Mouse (Mus musculus): ENCODE results near the gene Prokr2. TPM values are rescaled to one million over a fixed set of nuclear protein-coding genes. Genes with fewer than 3 reads are reported as not detected.

The Prokr2 gene
- not detected for total RNA-seq (2021)
- long read RNA-seq, experiment 1 = 0 reads
- long read RNA-seq, experiment 2 = 0 reads

DNA sequence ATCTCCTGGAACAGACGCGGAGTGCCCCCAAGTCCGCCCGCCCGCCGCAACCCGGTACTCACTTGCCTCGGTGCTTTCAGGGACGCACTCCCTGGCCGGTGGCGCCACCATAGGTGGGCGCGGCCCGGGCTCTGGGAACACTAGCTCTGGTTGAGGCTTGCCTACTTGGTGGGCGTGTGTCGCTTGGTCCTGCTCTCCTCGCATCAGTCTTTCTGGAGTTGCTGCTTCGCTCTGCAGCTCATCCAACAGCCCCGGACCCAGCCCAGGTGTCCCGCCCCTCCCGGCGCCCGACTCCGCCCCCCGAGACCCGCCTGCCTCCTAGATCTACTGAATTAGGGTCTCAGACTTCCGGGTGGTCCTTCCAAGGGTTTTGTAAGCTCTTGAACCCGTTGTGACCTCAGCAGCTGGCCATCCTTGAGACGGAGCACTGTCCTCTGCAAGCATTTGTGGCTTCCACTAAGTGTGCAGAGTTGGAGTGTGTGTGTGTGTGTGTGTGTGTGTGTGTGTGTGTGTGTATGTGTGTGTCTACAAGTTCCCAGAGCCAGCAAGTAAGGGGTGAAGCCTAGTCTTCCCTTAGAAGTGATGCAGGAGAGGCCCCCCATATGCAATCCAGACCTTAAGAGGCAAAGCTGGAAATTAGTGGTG, at the start of gene Prokr2:
Prokr2 (minus strand) TSS at position 254 of the 645 bp plus-strand sequence.
- peak in 1 of 2 experiments; percentile 9 for DNase-seq (ENCODE audit: low spot score in 2 of 2)

DNA sequence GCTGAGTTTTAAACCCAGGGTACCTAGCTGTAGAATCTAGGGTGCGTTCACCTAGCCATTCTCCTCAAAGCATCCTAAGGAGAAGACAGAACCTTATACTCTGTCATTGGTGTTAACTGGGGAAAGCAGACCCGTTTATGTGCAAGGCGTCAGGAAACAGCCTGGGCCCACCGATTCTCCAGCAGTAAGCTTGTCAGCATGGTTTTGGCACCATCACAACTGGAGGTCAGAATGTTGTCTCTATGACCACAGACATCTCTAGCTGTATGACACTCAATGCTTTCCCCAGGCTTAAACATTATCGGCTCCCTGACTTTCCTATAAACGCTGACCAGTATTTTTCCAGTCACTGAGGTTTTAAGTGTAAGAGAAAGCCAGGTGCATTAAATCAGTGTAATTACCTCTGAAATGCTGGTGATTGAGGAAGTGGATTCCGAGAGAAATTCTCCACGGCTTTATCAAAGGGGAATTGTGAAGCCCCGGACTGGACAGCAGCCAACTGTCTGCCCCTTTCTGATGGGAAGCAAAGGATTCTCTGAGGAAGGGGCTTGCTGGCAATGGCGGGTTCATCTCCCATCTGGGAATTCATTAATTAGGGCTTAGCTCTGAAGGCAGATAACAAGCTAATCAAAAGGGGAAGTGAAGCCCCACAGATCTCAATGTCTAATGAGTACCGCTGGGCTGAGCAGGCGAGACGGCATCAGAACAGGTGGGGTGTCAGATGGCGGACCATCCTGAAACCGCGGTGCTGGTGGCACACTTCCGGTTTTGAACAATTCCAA, 42.1 kb upstream of the Prokr2 start:
- no peak for DNase-seq (ENCODE audit: low spot score in 2 of 2)

DNA sequence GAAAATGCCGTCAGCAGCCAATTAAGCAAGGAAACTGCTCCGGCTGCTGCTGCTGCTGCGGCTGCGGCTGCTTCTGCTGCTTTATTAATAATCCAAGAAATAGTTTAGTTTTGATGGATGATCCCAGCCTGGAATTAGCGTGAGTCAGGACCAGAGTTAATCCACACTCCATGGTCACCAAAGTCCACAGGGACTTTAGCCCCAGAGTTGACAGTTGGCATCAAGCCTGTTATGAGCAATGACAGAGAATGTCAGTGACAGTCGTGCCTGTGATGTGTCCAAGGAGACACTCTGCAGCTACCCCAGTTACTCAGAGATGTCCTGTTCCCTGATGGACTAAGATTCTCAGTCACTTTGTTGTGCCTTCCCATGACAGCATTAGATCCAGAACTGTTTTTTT, 40.3 kb upstream of the Prokr2 start:
- DNase-seq (ENCODE audit: low spot score in 2 of 2) = no peak

DNA sequence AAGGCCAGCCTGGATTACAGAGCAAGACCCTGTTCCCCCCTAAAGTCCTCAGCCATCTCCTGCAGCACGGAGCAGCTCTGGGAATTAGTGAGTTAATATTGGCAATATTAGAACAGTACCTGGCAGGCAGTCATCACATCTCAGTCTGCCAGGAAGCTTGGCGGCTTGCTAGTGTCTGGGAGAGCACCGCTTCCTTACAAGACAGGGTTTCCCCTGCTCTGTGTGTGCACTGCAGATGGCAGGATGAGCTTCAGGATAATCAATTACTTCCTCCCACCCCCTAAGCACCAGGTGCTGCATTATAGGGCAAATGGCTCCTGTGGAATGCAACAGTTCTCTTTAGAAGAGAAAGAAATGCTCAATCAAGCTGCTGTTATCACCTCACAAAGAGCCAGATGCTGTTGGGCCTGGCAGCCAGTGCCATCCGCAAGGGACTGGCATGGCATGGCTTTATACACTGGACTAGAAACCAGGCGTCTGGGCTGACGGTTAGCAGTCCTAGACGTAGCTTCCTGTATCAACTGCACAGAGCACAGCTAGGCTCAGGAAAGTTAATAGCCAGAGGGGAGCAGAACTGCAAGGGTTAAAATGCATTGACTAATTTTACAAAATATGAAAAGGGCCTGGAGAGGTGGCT, 38.3 kb upstream of the Prokr2 start:
- no peak for DNase-seq (ENCODE audit: low spot score in 2 of 2)

DNA sequence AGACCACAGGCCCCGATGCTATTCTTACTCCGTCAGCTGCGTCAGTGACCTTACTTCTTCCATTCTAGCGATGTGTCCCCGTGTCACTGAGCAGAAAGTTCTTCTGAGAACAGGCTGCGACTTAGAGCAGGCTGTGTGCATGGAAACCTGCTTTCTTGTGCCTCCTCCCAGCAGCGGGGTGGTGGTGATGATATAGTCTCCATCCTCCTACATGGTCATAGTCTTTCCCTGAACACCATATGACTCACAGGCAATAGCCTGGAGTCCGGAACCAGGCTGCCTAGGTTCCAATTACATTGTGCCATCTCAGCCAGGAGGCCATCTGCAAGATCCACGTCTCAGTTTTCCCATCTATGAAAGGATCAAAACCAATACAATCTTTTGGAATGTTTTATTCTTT, 37.6 kb upstream of the Prokr2 start:
- no peak for DNase-seq (ENCODE audit: low spot score in 2 of 2)

DNA sequence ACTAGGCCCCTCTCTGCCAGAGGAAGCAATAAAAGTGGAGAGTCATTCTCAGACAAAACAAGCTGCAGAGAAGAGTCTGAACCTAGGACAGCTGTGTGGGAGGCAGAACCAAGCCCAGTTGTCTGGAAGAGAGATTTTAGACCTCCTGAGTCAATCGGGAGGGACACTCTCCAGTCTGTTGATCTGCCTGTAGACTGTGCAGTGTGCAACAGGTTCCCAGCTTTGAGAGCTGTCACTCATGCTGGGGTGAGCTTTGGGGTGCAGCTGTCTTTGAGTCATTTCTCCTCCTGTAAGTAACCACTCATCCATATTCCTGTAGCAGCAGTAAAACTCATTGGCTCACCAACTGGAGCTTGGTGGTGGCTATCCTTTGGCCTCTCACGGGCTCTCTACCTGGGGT, 33.2 kb upstream of the Prokr2 start:
- no peak for DNase-seq (ENCODE audit: low spot score in 2 of 2)

DNA sequence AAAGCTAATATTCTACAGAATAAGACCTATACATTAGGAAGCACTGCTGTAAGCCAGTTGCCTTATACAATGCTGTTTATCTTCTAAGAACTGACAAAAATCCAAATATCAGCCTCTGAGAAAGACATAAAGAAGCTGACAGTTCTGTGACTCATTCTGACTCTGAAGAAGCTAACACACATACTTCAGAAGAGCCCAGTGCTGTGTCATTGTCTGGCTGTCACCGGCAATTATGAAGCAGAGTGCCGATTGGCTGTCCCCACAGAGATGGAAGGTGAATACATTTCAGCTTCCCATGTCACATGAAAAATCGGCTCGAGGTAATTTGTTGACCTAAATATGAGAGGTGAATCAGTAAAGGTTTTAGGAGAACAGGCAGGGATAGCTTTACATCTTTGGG, 24.9 kb upstream of the Prokr2 start:
- DNase-seq (ENCODE audit: low spot score in 2 of 2) = no peak

DNA sequence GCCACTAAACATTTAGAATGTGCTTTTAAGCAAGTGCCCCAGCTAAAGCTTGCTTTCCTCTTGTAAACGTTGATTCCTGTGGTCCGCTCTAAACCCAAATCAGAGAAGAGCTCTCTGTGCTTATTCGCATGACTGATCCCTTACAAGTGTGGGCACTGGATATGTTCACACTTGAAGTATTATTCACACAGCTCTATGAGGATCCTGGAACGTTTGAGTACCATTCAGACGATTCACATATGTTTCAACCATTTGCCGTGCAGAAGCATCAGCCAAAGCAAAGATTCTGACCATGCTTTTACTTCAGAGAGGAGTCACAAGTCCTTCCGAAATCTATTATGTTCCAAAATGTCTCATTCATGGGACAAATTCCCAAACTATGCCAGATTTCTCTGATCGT, 12.9 kb upstream of the Prokr2 start:
- DNase-seq (ENCODE audit: low spot score in 2 of 2) = no peak

DNA sequence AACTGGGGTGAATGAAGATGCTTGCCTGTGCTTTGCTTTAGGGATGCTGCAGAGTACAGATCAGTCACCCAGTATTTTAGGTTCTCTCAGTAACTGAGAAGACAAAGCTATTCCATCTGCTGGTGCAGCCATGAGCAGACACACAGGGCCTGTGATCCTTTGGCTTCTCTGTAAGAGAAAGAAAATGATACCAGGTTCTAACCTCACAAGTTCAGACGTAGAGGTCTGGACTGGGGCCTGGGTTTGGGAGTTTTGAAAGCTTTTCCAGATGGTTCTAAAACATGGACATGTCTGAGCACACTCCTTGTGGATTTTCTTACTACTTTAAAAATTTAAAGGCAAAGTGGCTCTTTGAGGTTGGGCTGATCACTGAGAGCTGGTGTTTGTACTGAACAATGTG, 10.5 kb upstream of the Prokr2 start:
- no peak for DNase-seq (ENCODE audit: low spot score in 2 of 2)

DNA sequence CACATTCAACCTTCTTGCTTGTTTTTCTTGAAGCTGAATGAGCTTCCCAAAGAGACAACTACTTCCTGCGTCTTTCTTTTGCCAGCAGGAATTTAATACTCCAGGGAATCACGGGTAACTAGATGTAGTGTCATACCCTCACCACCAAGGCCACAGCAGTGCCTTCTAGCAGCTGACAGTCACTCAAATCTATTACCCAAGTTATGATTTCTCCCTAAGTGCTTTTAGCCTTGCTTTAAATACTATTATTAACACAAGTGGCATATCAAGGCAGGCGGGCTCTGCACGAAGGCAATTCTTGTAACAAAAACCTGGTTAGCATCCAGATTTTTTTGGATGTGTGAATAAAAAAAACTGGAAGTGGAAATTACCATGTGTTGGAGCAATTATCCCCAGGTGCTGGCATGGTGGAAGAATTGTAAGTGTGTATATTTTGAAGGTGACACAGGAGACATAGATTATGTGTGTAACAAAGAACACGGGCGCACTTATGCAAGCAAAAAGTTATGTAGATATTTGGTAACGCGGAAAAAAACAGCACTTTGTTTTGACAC, 5.4 kb upstream of the Prokr2 start:
- DNase-seq (ENCODE audit: low spot score in 2 of 2) = no peak

DNA sequence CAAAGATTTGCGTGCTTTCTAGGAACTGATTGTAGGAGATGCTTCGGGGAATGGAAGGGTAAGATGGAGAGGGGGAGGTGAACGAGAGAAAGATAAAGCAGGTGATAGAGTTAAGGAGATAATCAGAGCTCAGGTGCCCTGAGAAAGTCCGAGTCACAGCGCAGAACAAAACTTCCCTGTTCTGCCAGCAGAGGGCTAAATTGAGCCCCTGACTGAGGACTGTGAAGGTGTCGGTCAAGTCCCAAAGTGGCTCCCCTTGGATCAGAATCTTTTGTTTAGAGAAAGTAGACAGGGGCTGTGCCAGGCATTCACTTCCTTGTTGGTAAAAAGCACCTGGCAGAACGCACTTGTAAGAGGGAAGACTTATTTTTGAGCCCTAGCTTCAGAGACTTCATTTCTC, 4.3 kb upstream of the Prokr2 start:
- DNase-seq (ENCODE audit: low spot score in 2 of 2) = peak in 1 of 2 experiments; percentile 6

DNA sequence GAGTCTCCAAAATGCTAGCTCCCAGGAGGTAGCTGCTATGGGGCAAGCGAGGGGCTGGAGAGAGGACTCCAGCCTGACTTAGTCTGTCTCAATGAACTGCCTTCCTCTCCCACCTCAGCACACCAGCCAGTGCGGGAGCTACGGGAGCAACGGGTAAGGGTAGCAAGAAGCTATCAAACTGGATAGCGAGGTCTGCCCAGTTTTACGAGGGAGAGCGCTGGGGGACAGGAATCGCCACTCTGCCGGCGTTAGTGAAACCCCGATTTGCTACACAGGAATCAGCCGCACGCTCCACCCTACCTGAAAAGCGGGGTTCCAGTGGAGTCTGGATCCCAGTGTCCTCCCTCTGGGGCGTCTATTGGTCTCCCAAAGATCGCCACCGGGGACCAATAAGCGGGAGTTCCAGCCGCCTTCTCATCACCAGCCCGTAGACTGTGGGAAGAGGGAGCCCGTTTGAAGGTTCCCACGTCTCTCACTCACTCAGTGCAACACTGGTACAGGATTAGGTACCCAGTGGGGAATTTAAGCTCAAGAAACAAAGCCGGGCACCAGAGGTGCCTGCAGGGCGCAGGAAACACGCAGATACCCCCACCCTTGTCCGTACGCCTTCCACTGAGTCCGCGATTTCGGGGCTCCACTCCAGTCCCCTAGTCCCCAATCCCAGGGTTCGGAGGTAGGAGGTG, 595 bp downstream of the Prokr2 start:
- DNase-seq (ENCODE audit: low spot score in 2 of 2) = no peak

DNA sequence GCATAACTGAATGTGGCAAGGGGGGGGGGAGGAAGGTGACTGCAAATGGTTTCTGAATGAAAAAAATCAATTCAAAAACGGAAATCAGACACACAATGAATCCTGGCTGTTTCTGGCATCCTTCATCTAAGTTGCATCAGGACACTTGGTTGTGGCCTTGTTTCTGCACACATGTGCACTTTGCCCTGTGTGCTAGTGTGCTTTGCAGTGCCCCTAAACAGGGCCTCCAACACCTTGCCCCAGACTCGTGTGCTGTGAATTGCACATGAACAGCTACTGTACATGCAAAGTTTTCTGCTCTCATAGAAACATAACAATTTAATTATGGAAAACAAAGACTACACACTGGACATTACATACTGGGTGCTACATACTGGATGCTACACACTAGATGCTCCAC, 2.9 kb downstream of the Prokr2 start:
- DNase-seq (ENCODE audit: low spot score in 2 of 2) = no peak

DNA sequence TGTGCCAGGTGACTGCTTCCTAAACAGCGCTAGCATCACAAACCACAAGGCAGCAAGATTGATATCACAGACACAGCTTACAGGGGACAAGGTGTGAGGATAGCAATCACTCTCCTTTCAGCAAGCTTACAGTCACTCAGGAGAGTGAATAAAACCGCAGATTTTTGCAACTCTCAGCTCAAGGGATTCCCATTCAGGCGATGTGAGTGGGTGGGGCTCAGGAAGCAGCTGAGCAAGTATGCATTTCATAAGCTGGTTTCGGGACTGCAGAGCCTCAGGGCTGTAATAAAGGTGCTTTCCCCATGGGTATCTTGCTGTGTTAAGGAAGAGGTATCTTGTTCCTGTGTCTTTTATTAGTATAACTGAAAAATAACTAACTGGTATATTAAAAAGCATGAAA, 5.6 kb downstream of the Prokr2 start:
- no peak for DNase-seq (ENCODE audit: low spot score in 2 of 2)

DNA sequence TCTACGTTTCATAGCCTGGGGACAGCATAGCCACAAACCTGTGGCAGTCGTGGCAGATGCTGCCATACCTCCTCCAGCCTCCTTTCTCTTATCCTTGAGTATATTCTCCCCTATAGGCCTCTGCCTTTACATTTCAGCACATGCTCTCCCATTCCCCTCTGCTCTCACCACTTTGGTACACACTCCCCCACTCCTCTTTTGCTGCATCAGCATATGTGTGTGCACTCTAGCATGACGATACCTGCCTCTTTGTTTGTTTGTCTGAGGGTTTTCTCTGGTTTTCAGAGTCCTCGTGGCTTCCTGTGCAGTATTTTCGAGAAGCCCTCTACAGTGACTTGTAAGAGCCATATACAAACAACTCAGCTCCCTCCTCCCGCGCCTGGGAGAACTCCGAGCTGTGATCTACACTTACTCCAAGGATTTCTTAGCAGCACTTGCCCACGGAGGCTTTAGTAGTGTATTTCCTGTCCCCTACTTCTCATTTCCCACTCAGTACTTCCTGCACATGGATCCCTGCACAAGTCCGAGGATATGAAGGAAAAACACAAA, 6.6 kb downstream of the Prokr2 start:
- DNase-seq (ENCODE audit: low spot score in 2 of 2) = no peak

DNA sequence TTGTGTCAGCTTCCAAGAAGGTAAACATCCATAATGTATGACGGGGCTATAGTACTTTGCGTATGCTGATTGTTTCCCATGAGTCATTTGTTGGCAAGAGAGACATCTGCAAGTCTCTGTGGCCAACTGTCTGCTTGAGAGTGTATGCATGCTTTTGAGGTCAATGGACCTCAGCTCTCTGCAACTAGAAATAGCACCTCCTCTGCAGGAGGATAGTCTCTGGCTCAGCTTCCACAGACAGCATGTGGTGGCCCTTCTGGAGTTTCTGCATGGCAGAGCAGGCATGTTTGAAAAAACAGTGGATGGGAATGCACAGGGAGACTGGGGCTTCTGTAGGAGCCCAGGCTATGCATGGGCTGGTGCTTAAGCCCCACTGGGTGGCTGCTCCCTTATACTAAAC, 7.8 kb downstream of the Prokr2 start:
- no peak for DNase-seq (ENCODE audit: low spot score in 2 of 2)

DNA sequence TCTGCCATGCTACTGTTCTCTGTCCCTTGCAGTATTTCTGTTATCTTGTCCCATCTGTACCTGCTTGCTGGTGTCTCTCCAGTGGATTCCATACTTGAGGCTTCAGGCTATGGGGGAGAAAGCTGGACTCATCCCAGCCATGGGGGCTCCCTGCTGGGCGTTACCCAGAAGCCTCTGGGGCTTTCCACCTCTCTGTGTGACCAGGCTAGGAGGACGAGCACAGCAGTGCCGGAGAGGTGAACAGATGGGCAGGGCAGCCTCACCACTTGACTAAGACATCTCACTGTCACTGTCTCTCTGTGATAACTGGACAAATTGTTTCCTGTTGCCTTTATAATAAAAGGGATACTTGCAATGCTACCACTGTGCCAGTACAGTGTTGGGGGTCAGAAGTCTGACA, 9.5 kb downstream of the Prokr2 start:
- no peak for DNase-seq (ENCODE audit: low spot score in 2 of 2)

DNA sequence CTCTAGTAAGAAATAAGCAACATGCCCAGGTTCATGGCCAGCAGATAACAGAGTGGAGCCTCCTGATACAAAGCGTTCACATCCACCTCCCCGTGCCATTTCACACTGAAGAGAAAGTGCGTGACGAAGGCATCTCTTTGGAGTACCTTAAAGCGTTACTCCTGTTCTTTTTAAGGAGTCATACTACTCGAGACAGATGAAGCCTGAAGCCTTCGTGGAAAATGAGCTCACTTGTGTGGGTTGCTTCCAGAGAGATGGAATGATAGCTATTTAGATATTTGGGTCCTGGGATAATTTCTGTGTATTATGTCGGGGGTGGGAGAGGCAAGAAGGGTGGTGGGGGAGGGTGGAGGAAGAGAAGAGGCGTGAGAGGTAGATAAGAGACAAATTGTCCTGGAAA, 10.1 kb downstream of the Prokr2 start:
- no peak for DNase-seq (ENCODE audit: low spot score in 2 of 2)

DNA sequence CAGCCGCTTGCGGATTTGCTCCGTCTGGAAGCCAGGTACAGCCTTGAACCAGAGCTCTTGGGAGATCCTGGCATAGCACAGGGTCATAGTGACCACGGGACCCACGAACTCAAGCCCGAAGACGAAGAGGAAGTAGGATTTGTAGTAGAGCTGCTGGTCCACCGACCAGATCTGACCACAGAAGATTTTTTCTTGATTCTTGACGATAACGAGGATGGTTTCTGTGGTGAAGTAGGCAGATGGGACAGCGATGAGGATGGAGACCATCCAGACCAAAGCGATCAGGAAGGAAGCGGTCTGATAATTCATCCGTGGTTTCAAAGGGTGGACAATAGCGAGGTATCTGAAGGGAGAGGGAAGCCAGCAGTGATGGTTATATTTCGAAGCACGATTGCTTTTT, 11.5 kb downstream of the Prokr2 start:
- DNase-seq (ENCODE audit: low spot score in 2 of 2) = no peak

DNA sequence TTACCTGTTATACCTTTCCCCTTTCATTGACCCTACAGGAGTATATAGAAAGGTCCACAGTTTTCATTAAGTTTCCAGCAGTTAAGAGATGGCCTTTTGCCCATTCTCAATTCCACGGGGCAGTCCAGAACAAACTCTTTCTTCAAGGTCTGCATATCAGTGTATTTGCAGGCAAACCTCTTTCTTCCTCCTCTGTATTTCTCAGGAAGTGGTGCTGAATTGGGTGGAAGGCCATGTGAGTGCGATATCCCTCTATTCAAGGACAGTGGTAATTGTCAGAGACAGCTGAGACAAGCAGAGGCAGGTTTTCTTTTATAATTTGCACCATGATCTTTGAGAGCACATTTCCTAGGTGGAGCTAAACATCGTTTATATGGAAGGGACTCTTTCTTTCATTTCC, 16.8 kb downstream of the Prokr2 start:
- DNase-seq (ENCODE audit: low spot score in 2 of 2) = no peak

DNA sequence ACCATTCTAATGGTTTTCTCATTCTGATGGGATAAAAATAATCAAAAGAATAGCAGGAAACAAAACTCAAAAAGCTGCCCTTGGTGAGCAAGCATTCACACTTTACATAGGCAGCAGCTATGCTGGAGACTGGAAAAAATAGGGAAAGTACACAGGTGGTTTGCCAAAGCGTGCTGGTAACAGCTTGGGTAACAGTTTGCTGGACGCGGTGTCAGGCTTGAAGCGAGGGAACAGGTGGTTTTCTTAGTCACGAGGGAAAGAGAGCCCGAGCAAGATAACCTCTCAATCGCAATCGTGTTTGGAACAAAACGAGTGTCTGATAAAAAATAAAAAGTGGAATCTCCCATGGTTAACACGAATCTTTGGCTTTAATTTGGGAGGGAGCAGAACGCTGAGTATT, 41.4 kb downstream of the Prokr2 start:
- DNase-seq (ENCODE audit: low spot score in 2 of 2) = no peak

Measured in adrenal gland, adult 18-20 months (tissue).